Mouse (Mus musculus): Measurements from ENCODE around the gene Fgfr2.

DNA sequence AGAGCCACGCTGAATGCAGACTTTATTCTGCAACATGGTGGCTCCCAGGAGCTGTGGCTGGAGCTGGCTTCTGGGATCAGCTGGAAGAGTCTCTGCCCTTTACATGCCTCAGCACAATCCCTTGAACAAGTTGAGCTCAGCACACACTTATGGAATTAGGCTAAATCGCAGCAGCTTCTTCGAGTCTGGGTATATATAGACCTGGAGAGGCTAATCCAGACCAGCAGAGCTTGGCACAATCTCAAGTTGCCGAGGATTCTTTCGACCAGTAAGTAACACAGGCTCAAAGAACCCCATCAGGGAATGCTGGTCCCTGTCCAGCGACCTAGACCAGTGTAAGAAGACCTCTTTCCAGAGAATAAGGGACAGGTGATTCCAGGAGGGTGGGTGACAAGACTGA, 341.3 kb downstream of the Fgfr2 start:
- TF ChIP-seq POLR2A (IDR thresholded peaks at IDR 0.05; ENCODE audit: low read depth, low read length) (no peak), CTCF (IDR thresholded peaks at IDR 0.05; ENCODE audit: extremely low read depth, insufficient read length, insufficient replicate concordance, low read depth, low read length) (no peak)

Measured in small intestine, adult 2 months (tissue).